Comparison of ENCODE assay signal across 26 mouse cellular contexts in genomic region chr8:89283105-89284096, GRCm38 (mm10).
DNase-seq lines count a peak whose midpoint lies in the region; ATAC-seq and TF ChIP-seq lines count a peak whose summit lies in the region.
"Had no signal": no experiment of that assay in that cellular context is flagged by ENCODE, and none has a peak within 500 bp of the region (broad histone marks: within the 10 kb centered on the region; RNA-seq: fewer than 3 reads in every experiment).

No protein-coding gene starts in this region.

- no peak for TF ChIP-seq CTCF in lung, postnatal 0 days (IDR thresholded peaks at IDR 0.05)

- peaks cover 27% of the 10 kb centered on the region for H3K4me1 ChIP-seq in kidney, embryonic 15.5 days
- H3K4me1 ChIP-seq in lung, postnatal 0 days (ENCODE audit: insufficient read depth, low read depth, low read length) = no peaks in the 10 kb centered on the region
- H3K4me1 ChIP-seq: embryonic facial prominence, embryonic 12.5 days; heart, embryonic 12.5 days; stomach, embryonic 15.5 days had no signal

- peak; percentile 37; the same call in 1 of the 2 replicates for TF ChIP-seq EP300 in lung, postnatal 0 days (IDR thresholded peaks at IDR 0.05)

- no peak overlapping the region for H3K4me2 ChIP-seq in kidney, embryonic 15.5 days
- H3K4me2 ChIP-seq in lung, postnatal 0 days (replicated peaks; ENCODE audit: low read depth, low read length) = no peak overlapping the region
- H3K4me2 ChIP-seq: embryonic facial prominence, embryonic 12.5 days; heart, embryonic 12.5 days; lung, embryonic 14.5 days; midbrain, embryonic 11.5 days; stomach, embryonic 15.5 days had no signal

- H3K27me3 ChIP-seq in kidney, embryonic 15.5 days = no peaks in the 10 kb centered on the region
- no peaks in the 10 kb centered on the region for H3K27me3 ChIP-seq in lung, postnatal 0 days (replicated peaks; ENCODE audit: insufficient read depth, low read length)
- H3K27me3 ChIP-seq: heart, embryonic 12.5 days; stomach, embryonic 15.5 days had no signal

- H3K9ac ChIP-seq in kidney, embryonic 15.5 days = no peak overlapping the region
- H3K9ac ChIP-seq in lung, postnatal 0 days (replicated peaks; ENCODE audit: low read depth) = no peak overlapping the region
- H3K9ac ChIP-seq: embryonic facial prominence, embryonic 12.5 days; heart, embryonic 12.5 days; liver, embryonic 14.5 days; lung, embryonic 14.5 days; stomach, embryonic 15.5 days had no signal

- peak; percentile 55 for DNase-seq in heart, adult 11 months
- no peak for DNase-seq in heart, adult 9 months (ENCODE audit: low spot score in 2 of 2)
- no peak for DNase-seq in kidney, postnatal 10 days
- DNase-seq in lung, postnatal 0 days (ENCODE audit: low spot score) = no peak
- DNase-seq in lung, adult 18-20 months = no peak
- DNase-seq in R1 (ENCODE audit: low read depth, low spot score) = peak; percentile 15
- DNase-seq: adrenal gland, postnatal 25 days; cerebellum, adult 11-12 months; cerebellum, adult 9-11 months; embryo, embryonic 11 days; gastrocnemius, postnatal 25 days; heart, adult 18-20 months; heart, postnatal 4 days; liver; lung, embryonic 14.5 days; right cerebral cortex, postnatal 25 days; thymus, postnatal 14 days had no signal

- no peaks in the 10 kb centered on the region for H3K9me3 ChIP-seq in kidney, embryonic 15.5 days (replicated peaks)
- H3K9me3 ChIP-seq in lung, postnatal 0 days (ENCODE audit: low read length) = no peaks in the 10 kb centered on the region
- H3K9me3 ChIP-seq: embryonic facial prominence, embryonic 12.5 days; heart, embryonic 12.5 days; stomach, embryonic 15.5 days had no signal

- H3K36me3 ChIP-seq in kidney, embryonic 15.5 days = no peaks in the 10 kb centered on the region
- H3K36me3 ChIP-seq in lung, postnatal 0 days (ENCODE audit: insufficient read depth, low read length) = no peaks in the 10 kb centered on the region
- H3K36me3 ChIP-seq: embryonic facial prominence, embryonic 12.5 days; G1E; heart, embryonic 12.5 days; stomach, embryonic 15.5 days had no signal

- WGBS in kidney, embryonic 15.5 days = 57% methylated on average over 17 of the region's 17 CpGs
- 86% methylated on average over 17 of the region's 17 CpGs for WGBS in lung, postnatal 0 days

- peak overlapping the region; percentile 82 for H3K27ac ChIP-seq in kidney, embryonic 15.5 days
- no peak overlapping the region for H3K27ac ChIP-seq in lung, postnatal 0 days (ENCODE audit: low read length)
- H3K27ac ChIP-seq: embryonic facial prominence, embryonic 12.5 days; liver, embryonic 14.5 days; stomach, embryonic 15.5 days had no signal

- no peak overlapping the region for H3K4me3 ChIP-seq in kidney, embryonic 15.5 days (replicated peaks)
- no peak overlapping the region for H3K4me3 ChIP-seq in lung, postnatal 0 days (ENCODE audit: low read depth, low read length)
- H3K4me3 ChIP-seq: embryonic facial prominence, embryonic 12.5 days; heart, embryonic 12.5 days; stomach, embryonic 15.5 days had no signal

- ATAC-seq in kidney, embryonic 15.5 days (replicated peaks; ENCODE audit: low FRiP score) = peak; percentile 93
- no peak for ATAC-seq in lung, postnatal 0 days
- ATAC-seq: forebrain, embryonic 14.5 days; intestine, postnatal 0 days had no signal

Comparison
In these comparisons a context has a peak if more than half of its experiments do, and no peak if none do; other contexts are left out.
1. DNase-seq: peak in heart, adult 11 months (single experiment) and R1 (single experiment); none in heart, adult 9 months (0 of 2), kidney, postnatal 10 days (single experiment), lung, postnatal 0 days (single experiment) and lung, adult 18-20 months (0 of 2).